Mouse (Mus musculus) liver, embryonic 14.5 days (tissue): ENCODE data around the gene Sycp2. TPM values are rescaled to one million over a fixed set of nuclear protein-coding genes. Genes with fewer than 3 reads are reported as not detected.

Experiments
- ATAC-seq: fragments of 200-750 bp; cut with Nextera tagmentation; 2 replicates; pipeline ENCODE4 v1.8.0; 2017; ENCODE audit warnings: moderate number of reproducible peaks, mild to moderate bottlenecking, moderate library complexity; ENCODE audit not compliant: insufficient read depth
- DNase-seq, 3 experiments: peaks; one replicate each; pipeline ENCODE4 v3.0.0-alpha.2; 2012 to 2013; ENCODE audit warnings: low read depth in 3 of 3, low spot score in 3 of 3
- H3K27ac ChIP-seq: fragments of 300-500 bp; sonication (generic); 2 replicates; pipeline ENCODE4 v1.5.1; 2014; ENCODE audit warnings: moderate library complexity, mild to moderate bottlenecking, control low read depth, inconsistent platforms
- H3K27me3 ChIP-seq: fragments of 300-500 bp; sonication (generic); 2 replicates; pipeline ENCODE4 v1.6.1; 2014; ENCODE audit warnings: mild to moderate bottlenecking, low read length, moderate library complexity; ENCODE audit not compliant: control insufficient read depth, insufficient read depth
- H3K36me3 ChIP-seq: fragments of 300-500 bp; sonication (generic); replicated peaks from 2 replicates; pipeline ENCODE4 v1.6.1; 2014; ENCODE audit warnings: low read depth; ENCODE audit not compliant: control insufficient read depth, insufficient read depth
- H3K4me1 ChIP-seq, 2 experiments: fragments of 200-500 bp in 1 of 2; fragments of 300-500 bp in 1 of 2; sonication (generic) in 1 of 2; replicated peaks; 2 replicates each; pipeline ENCODE4 v1.6.1; 2012 to 2014; ENCODE audit warnings: antibody characterized with exemption in 1 of 2, inconsistent platforms in 1 of 2, low read length in 1 of 2; ENCODE audit not compliant: control insufficient read depth in 2 of 2, insufficient read depth in 2 of 2
- H3K4me2 ChIP-seq: fragments of 300-500 bp; sonication (generic); 2 replicates; pipeline ENCODE4 v1.6.1; 2014; ENCODE audit warnings: low read depth, mild to moderate bottlenecking, control low read depth, moderate library complexity
- H3K4me3 ChIP-seq, 2 experiments: fragments of 200-500 bp in 1 of 2; fragments of 300-500 bp in 1 of 2; sonication (generic) in 1 of 2; 2 replicates each; pipeline ENCODE4 v1.5.1; 2012 to 2014; ENCODE audit warnings: low read depth in 2 of 2, low read length in 2 of 2, mild to moderate bottlenecking in 2 of 2, control low read depth in 1 of 2, inconsistent platforms in 1 of 2, moderate library complexity in 1 of 2; ENCODE audit not compliant: insufficient read depth in 1 of 2
- H3K9ac ChIP-seq: fragments of 300-500 bp; sonication (generic); replicated peaks from 2 replicates; pipeline ENCODE4 v1.6.1; 2014; ENCODE audit warnings: mild to moderate bottlenecking, control low read depth, moderate library complexity
- H3K9me3 ChIP-seq: fragments of 300-500 bp; sonication (generic); 2 replicates; pipeline ENCODE4 v1.6.1; 2016; ENCODE audit warnings: low read length, mixed read lengths; ENCODE audit not compliant: control insufficient read depth
- CTCF ChIP-seq: IDR thresholded peaks from 2 replicates; pipeline ENCODE4 v1.5.1; 2016; ENCODE audit warnings: antibody characterized with exemption, low read depth, control low read depth
- EP300 ChIP-seq: IDR thresholded peaks from 2 replicates; pipeline ENCODE4 v1.6.1; 2016; ENCODE audit warnings: antibody characterized with exemption, low read depth
- WGBS: fragments of 180-500 bp; shearing (Covaris S2); extraction: QIAGEN DNeasy Blood & Tissue Kit; methylation state at CpG from one replicate; pipeline ENCODE4 v1.1.7; 2014; ENCODE audit not compliant: insufficient replicate concordance; 5-methylcytosine and 5-hydroxymethylcytosine counted together
- polyA plus RNA-seq, 2 experiments: library from polyadenylated mRNA; depleted of rRNA in 1 of 2; stranded (reverse) in 1 of 2; unstranded in 1 of 2; fragments of >200 nt; fragmentation: Nextera tagmentation in 1 of 2; extraction: Ambion mirVana in 1 of 2; gene quantifications; 2 replicates each; pipeline versions ENCODE4 v1.2.1 to v1.2.3; 2012 to 2014

Gene Sycp2
- polyA plus RNA-seq, 2 experiments, result 0.02 TPM; not detected in 1

GRCm38 (mm10) chr2:178329551-178329950, 77.9 kb downstream of the Sycp2 start:
- TF ChIP-seq EP300, result no peak
- TF ChIP-seq CTCF, result no peak
- no peak for DNase-seq
- 60% methylated on average over 5 of the region's 5 CpGs for WGBS

GRCm38 (mm10) chr2:178327466-178328040, 79.9 kb downstream of the Sycp2 start:
- DNase-seq (no peak), ATAC-seq (peak; percentile 56)
- H3K9me3 ChIP-seq, result no peaks in the 10 kb centered on the region
- H3K36me3 ChIP-seq, result no peaks in the 10 kb centered on the region
- H3K4me1 ChIP-seq, result no peaks in the 10 kb centered on the region
- no peak for TF ChIP-seq EP300
- TF ChIP-seq CTCF, result no peak
- WGBS, result 14% methylated on average over 12 of the region's 12 CpGs
- no peak overlapping the region for H3K4me2 ChIP-seq
- H3K27ac ChIP-seq, result no peak overlapping the region
- H3K9ac ChIP-seq, result no peak overlapping the region
- no peak overlapping the region for H3K4me3 ChIP-seq
- no peaks in the 10 kb centered on the region for H3K27me3 ChIP-seq

More at GRCm38 (mm10) chr2:178329551-178329950, 77.9 kb downstream of the Sycp2 start:
- Histone ChIP-seq H3K27me3 (no peaks in the 10 kb centered on the region), H3K4me3 (no peak overlapping the region), H3K4me1 (no peaks in the 10 kb centered on the region), H3K36me3 (no peaks in the 10 kb centered on the region), H3K9ac (no peak overlapping the region), H3K9me3 (no peaks in the 10 kb centered on the region), H3K4me2 (no peak overlapping the region), H3K27ac (no peak overlapping the region)
- no peak for ATAC-seq

- Histone ChIP-seq H3K27ac (no peak overlapping the region), H3K9ac (no peak overlapping the region), H3K9me3 (no peaks in the 10 kb centered on the region), H3K4me2 (no peak overlapping the region), H3K36me3 (no peaks in the 10 kb centered on the region), H3K4me3 (no peak overlapping the region), H3K4me1 (no peaks in the 10 kb centered on the region), H3K27me3 (no peaks in the 10 kb centered on the region)
- DNase-seq (no peak), ATAC-seq (no peak)
- TF ChIP-seq EP300 (no peak), CTCF (no peak)
- WGBS, result 21% methylated on average over 5 of the region's 5 CpGs
These were observed 80.6 kb downstream of the Sycp2 start for GRCm38 (mm10) chr2:178326750-178327465.

GRCm38 (mm10) chr2:178326067-178326466, 81.4 kb downstream of the Sycp2 start:
- no peak for ATAC-seq
- no peaks in the 10 kb centered on the region for H3K27me3 ChIP-seq
- TF ChIP-seq CTCF, result no peak
- no peak for TF ChIP-seq EP300
- no peaks in the 10 kb centered on the region for H3K4me1 ChIP-seq
- H3K9ac ChIP-seq, result no peak overlapping the region
- H3K27ac ChIP-seq, result no peak overlapping the region
- WGBS, result 74% methylated on average over 10 of the region's 10 CpGs
- no peak overlapping the region for H3K4me3 ChIP-seq
- H3K4me2 ChIP-seq, result no peak overlapping the region
- no peak for DNase-seq
- no peaks in the 10 kb centered on the region for H3K36me3 ChIP-seq
- H3K9me3 ChIP-seq, result no peaks in the 10 kb centered on the region

- no peaks in the 10 kb centered on the region for H3K27me3 ChIP-seq
- no peaks in the 10 kb centered on the region for H3K36me3 ChIP-seq
- H3K9me3 ChIP-seq, result no peaks in the 10 kb centered on the region
- no peak for ATAC-seq
- H3K9ac ChIP-seq, result no peak overlapping the region
- DNase-seq, result no peak
- no peak for TF ChIP-seq EP300
- no peak for TF ChIP-seq CTCF
- no peaks in the 10 kb centered on the region for H3K4me1 ChIP-seq
- 48% methylated on average over 4 of the region's 4 CpGs for WGBS
- no peak overlapping the region for H3K4me2 ChIP-seq
- no peak overlapping the region for H3K27ac ChIP-seq
- no peak overlapping the region for H3K4me3 ChIP-seq
These were observed 82.7 kb downstream of the Sycp2 start for GRCm38 (mm10) chr2:178324818-178325217.
